Mouse (Mus musculus) embryonic fibroblast, embryonic 13.5 days (primary cell): ENCODE measurements around the gene Duox1. TPM values are rescaled to one million over a fixed set of nuclear protein-coding genes. Genes with fewer than 3 reads are reported as not detected.

Experiments
- H3K27ac ChIP-seq: 2 replicates; pipeline ENCODE4 v1.5.1; 2012; ENCODE audit warnings: low read length, control low read depth, inconsistent platforms; ENCODE audit not compliant: insufficient read depth
- H3K4me1 ChIP-seq: 2 replicates; pipeline ENCODE4 v1.6.1; 2011; ENCODE audit warnings: low read length; ENCODE audit not compliant: control insufficient read depth, insufficient read depth
- H3K4me3 ChIP-seq: 2 replicates; pipeline ENCODE4 v1.5.1; 2011; ENCODE audit warnings: mild to moderate bottlenecking, control low read depth, low read length; ENCODE audit not compliant: insufficient read depth
- CTCF ChIP-seq: IDR thresholded peaks from 2 replicates; pipeline ENCODE4 v1.5.1; 2011; ENCODE audit warnings: mild to moderate bottlenecking, control low read depth, low read length, moderate library complexity, borderline replicate concordance; ENCODE audit not compliant: insufficient read depth
- POLR2A ChIP-seq: IDR thresholded peaks from 2 replicates; pipeline ENCODE4 v1.6.1; 2011; ENCODE audit warnings: low read depth, mild to moderate bottlenecking, control low read depth, low read length, moderate library complexity
- polyA plus RNA-seq: library from polyadenylated mRNA; stranded (reverse); fragments of >200 nt; gene quantifications from 2 replicates; pipeline ENCODE4 v1.2.4, GENCODE M21; 2011; ENCODE audit warnings: low read depth; ENCODE audit not compliant: missing spikeins, insufficient read length

Duox1 gene
- polyA plus RNA-seq, 1 experiment, result not detected

DNA sequence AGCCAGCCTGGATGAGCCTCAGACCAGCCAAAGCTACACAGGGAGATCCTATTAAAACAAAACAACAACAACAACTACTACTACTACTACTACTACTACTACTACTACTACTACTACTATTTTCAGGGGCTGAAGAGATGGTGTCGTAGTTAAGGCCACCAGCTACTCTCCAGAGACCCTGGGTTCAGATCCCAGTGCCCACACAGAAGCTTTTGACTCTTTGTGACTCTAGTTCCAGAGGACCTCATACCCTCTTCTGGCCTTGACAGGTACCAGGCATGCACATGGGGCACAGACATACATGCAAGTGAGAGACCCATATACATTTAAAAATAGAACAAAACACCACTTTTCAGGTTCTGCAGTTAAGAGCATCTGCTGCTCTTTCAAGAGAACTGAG is 57.1 kb downstream of the Duox1 start:
- H3K4me3 ChIP-seq, result no peak overlapping the region
- no peak overlapping the region for H3K27ac ChIP-seq
- TF ChIP-seq POLR2A (no peak), CTCF (no peak)
- H3K4me1 ChIP-seq, result 0 out of 2 replicates have a peak, but pooled peaks cover under 1% of the 10 kb centered on the region

DNA sequence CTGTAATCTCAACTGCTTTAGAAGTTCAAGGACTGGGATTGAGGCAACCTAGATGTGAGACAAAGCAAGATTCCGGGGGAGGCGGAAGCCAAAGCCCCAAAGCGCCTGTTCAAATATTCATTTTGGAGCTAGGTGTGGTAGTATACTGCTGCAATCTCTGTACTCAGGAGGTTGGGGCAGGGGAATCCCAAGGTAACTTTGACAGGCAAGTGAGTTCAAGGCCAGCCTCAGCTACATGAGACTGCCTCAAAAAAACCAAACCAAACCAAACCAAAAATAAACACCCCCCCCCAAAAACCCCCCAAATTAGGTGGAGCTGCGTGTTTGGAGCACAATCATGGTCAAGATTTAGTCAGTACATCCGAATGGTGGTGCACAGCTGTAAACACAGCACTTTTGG is 58.5 kb downstream of the Duox1 start:
- H3K27ac ChIP-seq, result no peak overlapping the region
- TF ChIP-seq POLR2A, result no peak
- no peak for TF ChIP-seq CTCF
- H3K4me3 ChIP-seq, result no peak overlapping the region
- H3K4me1 ChIP-seq, result no peaks in the 10 kb centered on the region

DNA sequence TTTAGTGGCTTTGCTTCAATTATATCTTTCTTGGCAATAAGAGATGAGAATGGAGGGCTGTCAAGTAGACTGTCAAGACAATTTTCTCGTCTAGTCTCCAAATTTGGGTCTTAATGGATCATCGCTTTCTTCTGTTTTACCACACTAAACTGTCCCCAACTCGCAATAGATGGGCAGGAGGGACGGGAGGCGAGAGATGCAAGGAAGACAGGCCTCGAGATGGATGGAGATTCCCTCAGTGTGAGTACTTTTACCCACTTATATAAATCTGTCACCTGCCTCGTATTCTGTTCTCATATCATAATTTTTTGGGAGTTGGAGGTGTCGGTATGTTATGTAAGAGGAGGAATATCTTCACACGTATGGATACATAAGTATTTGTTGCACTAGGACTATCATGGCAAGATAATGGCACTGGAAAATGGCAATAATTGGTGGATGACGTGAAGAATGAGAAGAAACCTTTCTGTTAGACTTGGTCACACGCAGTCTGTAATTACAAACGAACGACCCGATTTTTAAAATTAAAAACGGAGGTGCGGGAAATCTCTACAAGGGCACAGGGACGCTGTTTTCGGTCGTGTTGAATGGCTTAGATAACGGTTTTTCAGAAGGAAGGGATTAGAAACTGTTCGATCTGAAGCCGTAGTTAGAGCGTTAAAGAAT is 59.3 kb downstream of the Duox1 start:
- no peak for TF ChIP-seq CTCF
- TF ChIP-seq POLR2A, result no peak
- H3K4me3 ChIP-seq, result peak overlapping the region; percentile 41
- no peaks in the 10 kb centered on the region for H3K4me1 ChIP-seq
- no peak overlapping the region for H3K27ac ChIP-seq

DNA sequence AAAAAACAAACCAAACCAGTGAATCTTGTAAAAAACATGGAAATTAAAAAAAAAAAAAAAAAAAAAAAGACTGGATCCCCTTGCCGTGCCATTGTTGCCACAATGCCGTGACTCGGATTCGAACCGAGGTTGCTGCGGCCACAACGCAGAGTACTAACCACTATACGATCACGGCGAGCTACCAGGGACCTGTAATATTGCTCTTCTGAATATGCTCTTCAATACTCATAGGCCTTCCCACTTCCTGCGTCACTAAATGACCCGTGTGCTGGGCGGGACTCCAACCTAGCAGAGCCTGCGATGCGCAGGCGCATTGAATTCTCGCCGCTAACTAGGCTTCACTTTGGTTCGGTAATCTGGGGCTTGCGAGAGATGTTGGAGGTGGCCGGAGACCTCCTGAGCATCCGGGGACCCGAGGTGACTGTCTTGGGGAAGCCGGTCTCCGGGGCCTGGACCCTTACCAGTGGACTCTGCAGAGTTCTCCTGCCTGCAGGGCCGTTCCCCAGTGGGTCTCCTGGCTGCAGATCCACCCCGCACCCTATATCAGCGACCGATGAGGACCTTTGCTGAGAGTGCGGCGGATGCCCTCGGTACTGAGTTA is 60.0 kb downstream of the Duox1 start:
- H3K27ac ChIP-seq, result peak overlapping the region; percentile 78
- no peaks in the 10 kb centered on the region for H3K4me1 ChIP-seq
- TF ChIP-seq CTCF (no peak), POLR2A (peak; percentile 85)
- H3K4me3 ChIP-seq, result peak overlapping the region; percentile 60

DNA sequence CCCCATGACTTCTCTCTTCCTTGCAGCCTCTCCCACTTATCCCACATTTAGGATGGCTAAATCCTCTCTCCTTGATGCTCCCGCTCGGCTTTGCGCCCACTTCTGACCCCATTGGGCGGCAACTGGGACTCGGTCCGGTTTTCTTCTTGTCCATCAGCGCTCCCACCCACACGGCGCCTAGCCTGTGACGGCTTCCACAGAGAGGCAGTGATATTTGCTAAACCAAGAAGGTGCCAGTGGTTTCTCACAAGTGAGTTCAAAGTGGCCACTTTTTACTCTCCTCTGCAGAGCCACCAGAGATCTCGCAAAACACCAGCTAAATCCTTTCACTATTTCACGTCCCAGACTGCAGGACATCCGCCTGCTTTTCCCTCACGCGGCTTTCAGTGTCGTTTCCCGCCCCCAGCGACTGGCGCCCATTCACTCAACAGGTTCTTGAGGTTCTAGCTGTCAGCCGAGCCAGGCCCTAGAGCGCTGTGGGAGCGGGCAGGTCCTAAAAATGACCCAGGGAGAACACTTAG is 60.6 kb downstream of the Duox1 start:
- no peak; the same call in none of the 2 replicates for TF ChIP-seq POLR2A
- no peak for TF ChIP-seq CTCF
- Histone ChIP-seq H3K27ac (peak overlapping the region; percentile 78), H3K4me1 (no peaks in the 10 kb centered on the region), H3K4me3 (peak overlapping the region; percentile 60)

DNA sequence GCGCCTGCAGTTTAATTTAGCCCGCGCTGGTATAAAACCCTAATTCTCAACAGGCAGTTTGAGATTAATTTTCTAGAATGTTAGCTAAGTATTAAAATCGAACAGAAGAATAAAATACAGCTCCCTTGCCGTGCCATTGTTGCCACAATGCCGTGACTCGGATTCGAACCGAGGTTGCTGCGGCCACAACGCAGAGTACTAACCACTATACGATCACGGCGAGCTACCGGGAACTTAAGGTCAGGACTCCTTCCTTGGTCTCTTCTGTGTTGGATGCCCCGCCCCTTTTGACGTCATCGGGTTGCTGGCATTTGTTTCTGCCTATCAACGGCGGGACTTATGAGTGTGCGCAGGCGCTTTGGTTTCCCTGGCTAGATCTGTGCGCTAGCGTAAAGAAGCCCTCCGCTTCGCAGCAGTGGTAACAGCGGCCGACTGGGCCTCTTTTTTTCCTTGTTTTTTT is 61.8 kb downstream of the Duox1 start:
- Histone ChIP-seq H3K27ac (peak overlapping the region; percentile 70; the same call in 1 of the 2 replicates), H3K4me1 (no peaks in the 10 kb centered on the region), H3K4me3 (peak overlapping the region; percentile 74)
- TF ChIP-seq CTCF, result no peak
- TF ChIP-seq POLR2A, result peak; percentile 14; the same call in 1 of the 2 replicates

- Histone ChIP-seq H3K4me3 (peak overlapping the region; percentile 74), H3K4me1 (no peaks in the 10 kb centered on the region), H3K27ac (peak overlapping the region; percentile 70)
- TF ChIP-seq CTCF (peak; percentile 1; the same call in 1 of the 2 replicates), POLR2A (peak; percentile 2; the same call in 1 of the 2 replicates)
Observed at GRCm38 (mm10) chr2:122377751-122378246, 62.3 kb downstream of the Duox1 start.

DNA sequence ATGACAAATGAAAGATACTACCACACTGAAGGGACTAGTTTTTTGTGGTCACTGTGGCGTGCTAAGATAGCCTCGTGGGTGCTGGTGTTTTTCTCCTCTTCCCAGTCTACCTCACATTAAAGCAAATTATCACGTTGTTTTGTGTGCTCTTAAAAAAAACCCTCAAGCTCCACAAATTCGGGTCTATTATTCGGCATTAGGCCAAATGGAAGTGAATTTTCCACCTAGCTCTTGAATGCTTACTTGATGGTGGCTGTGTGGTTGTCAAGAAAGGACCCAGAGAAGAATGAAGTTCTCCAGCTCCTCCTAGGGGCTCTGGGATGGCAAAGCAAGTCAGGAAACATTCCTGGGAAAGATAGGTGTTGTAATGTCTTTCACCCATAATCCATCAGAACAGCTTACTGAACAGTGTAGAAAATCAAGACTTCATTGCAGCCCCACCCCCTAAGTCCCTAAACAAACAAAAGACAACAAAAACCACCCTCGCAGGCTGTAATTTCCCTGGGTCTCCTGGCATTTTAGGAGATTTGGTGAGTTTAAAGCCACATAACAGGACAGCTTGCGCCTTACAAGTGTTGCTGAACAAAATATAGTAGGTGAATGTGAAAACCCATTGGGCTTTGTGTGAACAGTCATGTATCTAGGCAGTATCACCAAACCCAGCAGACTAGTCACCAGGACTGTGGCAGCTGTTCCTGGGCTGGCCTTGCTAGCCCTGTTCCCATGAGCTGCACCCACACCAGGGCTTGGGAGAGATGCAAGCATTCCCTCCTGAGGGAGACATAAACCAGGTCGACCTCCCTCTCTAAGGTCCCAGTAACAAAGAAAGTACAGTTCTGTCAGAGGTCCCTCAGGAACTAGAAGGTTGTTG is 63.2 kb downstream of the Duox1 start:
- TF ChIP-seq POLR2A, result no peak
- TF ChIP-seq CTCF, result no peak
- H3K4me1 ChIP-seq, result no peaks in the 10 kb centered on the region
- 0 out of 2 replicates have a peak overlapping the region, but pooled peaks have one; percentile 21 for H3K27ac ChIP-seq
- peak overlapping the region; percentile 46 for H3K4me3 ChIP-seq

DNA sequence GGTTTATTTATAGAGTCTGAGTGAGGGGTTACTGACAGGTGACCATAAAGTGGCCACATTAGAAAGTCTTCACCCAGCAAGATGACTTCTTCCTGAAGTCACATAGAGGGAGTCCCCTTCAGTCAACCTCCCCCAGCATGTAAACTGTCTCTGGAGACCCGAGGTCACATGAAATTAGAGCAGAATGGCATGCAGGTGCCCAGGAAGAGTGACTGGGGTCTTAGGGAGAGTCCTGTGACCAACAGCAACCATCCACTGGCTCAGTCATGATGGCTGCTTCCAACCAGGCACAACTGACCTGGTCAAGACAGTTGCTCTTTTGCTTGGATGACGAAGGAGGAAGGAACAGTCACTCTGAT is 63.8 kb downstream of the Duox1 start:
- Histone ChIP-seq H3K27ac (no peak overlapping the region), H3K4me1 (no peaks in the 10 kb centered on the region), H3K4me3 (no peak overlapping the region)
- no peak for TF ChIP-seq POLR2A
- TF ChIP-seq CTCF, result no peak
